Mouse (Mus musculus) adrenal gland, postnatal 25 days (tissue): ENCODE results near the gene Hs3st2. TPM values are rescaled to one million over a fixed set of nuclear protein-coding genes. Genes with fewer than 3 reads are reported as not detected.
A peak's percentile ranks its signal among the peaks of the same experiment; 100 is the strongest.
"Not testable (repeated sequence)": the region's sequence is repeated elsewhere in the genome, so short reads cannot be mapped to it uniquely, and the experiment has no call there.

Experiments used
- DNase-seq: peaks from one replicate; pipeline ENCODE4 v3.0.0; 2021; ENCODE audit warnings: mixed read lengths
- long read RNA-seq: library from polyadenylated mRNA; stranded (forward); transcript quantifications from one replicate; pipeline ENCODE4 v2.0.0, GENCODE M21; 2021
- total RNA-seq: library from RNA; stranded (reverse); gene quantifications from 2 replicates; pipeline ENCODE4 v1.2.3, GENCODE M21; 2021

Hs3st2 gene
- 0.81 and 1.6 TPM in 2 replicates for total RNA-seq
- long read RNA-seq, partial matches to known transcripts = 0 of 3 reads
- long read RNA-seq, other reads (novel, unspliced or antisense) = 1 of 3 reads

GRCm38 (mm10) chr7:121391225-121391983, at the start of gene Hs3st2:
Hs3st2 (plus strand) TSS chr7:121391859.
- DNase-seq = peak; percentile 50

- no peak for DNase-seq
These were observed 43.2 kb upstream of the Hs3st2 start for GRCm38 (mm10) chr7:121348284-121348963.

GRCm38 (mm10) chr7:121351688-121352087, 40.0 kb upstream of the Hs3st2 start:
- no peak for DNase-seq

GRCm38 (mm10) chr7:121361448-121361847, 30.2 kb upstream of the Hs3st2 start:
- DNase-seq = not testable (repeated sequence)

- no peak for DNase-seq
These were observed 26.1 kb upstream of the Hs3st2 start for GRCm38 (mm10) chr7:121365584-121365983.

- DNase-seq = no peak
These were observed 24.5 kb upstream of the Hs3st2 start for GRCm38 (mm10) chr7:121367185-121367584.

- no peak for DNase-seq
These were observed 19.7 kb upstream of the Hs3st2 start for GRCm38 (mm10) chr7:121371990-121372389.

GRCm38 (mm10) chr7:121375456-121375855, 16.2 kb upstream of the Hs3st2 start:
- DNase-seq = no peak

GRCm38 (mm10) chr7:121378942-121379341, 12.7 kb upstream of the Hs3st2 start:
- no peak for DNase-seq

- peak; percentile 19 for DNase-seq
These were observed 503 bp downstream of the Hs3st2 start for GRCm38 (mm10) chr7:121391984-121392739.

- DNase-seq = no peak
These were observed 1.0 kb downstream of the Hs3st2 start for GRCm38 (mm10) chr7:121392740-121392993.

- no peak for DNase-seq
These were observed 2.2 kb downstream of the Hs3st2 start for GRCm38 (mm10) chr7:121393884-121394283.

GRCm38 (mm10) chr7:121394875-121395274, 3.2 kb downstream of the Hs3st2 start:
- no peak for DNase-seq

- no peak for DNase-seq
These were observed 19.3 kb downstream of the Hs3st2 start for GRCm38 (mm10) chr7:121410716-121411506.

- DNase-seq = no peak
These were observed 19.8 kb downstream of the Hs3st2 start for GRCm38 (mm10) chr7:121411507-121411898.

GRCm38 (mm10) chr7:121436884-121437283, 45.2 kb downstream of the Hs3st2 start:
- no peak for DNase-seq

GRCm38 (mm10) chr7:121441186-121441585, 49.5 kb downstream of the Hs3st2 start:
- DNase-seq = no peak

- no peak for DNase-seq
These were observed 52.7 kb downstream of the Hs3st2 start for GRCm38 (mm10) chr7:121444336-121444735.

- DNase-seq = no peak
These were observed 54.6 kb downstream of the Hs3st2 start for GRCm38 (mm10) chr7:121446281-121446680.

- no peak for DNase-seq
These were observed 59.5 kb downstream of the Hs3st2 start for GRCm38 (mm10) chr7:121450951-121451843.

GRCm38 (mm10) chr7:121456716-121457115, 65.1 kb downstream of the Hs3st2 start:
- no peak for DNase-seq
